Comparison of ENCODE assay signal across 14 mouse cellular contexts in the genomic region with DNA sequence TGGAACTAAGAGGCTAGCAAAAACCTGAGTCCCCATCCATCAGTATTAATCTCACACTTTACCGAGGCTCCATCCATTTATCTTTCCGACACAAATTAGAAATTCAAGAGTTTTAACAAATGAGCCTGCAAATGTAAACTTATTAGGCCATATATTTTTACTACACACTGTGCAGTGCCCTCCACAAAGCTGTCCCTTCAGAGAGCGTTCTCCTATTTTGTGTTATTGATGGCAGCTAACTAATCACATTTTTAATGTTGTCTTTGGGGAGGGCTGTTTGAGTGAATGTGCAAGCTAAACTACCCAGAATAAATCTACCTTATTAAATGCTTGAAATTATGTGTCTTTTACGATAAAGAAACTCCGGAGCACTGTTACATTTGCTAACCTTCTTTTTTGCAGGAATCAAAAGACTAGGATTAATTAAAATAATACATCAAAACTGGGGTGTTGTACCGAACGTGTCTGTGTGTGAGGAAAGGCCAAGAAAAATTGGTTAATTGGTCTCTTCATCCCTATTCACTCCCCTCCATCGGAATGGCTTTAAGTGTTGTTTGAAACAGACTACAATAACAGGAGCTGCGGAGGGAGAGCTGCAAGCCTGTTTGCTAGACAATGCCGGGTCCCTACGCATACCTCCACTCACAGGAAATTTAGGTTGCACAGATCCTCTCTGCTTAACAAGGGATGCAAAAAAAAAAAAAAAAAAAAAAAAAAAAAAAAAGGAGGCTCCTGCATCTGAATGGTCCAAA.
"Had no signal": no experiment of that assay in that cellular context is flagged by ENCODE, and none has a peak within 500 bp of the region (broad histone marks: within the 10 kb centered on the region; RNA-seq: fewer than 3 reads in every experiment).

No protein-coding gene starts in this region.

- H3K27me3 ChIP-seq: liver, embryonic 15.5 days had no signal

- H3K4me1 ChIP-seq: liver, embryonic 15.5 days had no signal

- H3K9me3 ChIP-seq: liver, embryonic 15.5 days had no signal

- H3K9ac ChIP-seq: liver, embryonic 15.5 days; lung, embryonic 14.5 days had no signal

- H3K4me2 ChIP-seq: liver, embryonic 11.5 days; liver, embryonic 15.5 days; lung, embryonic 14.5 days; midbrain, embryonic 11.5 days had no signal

- DNase-seq: kidney, adult 2 months; layer of hippocampus, adult 9-11 months; layer of hippocampus, postnatal 36 days; lung, embryonic 14.5 days; lung, postnatal 10 days; lung, postnatal 4 days; right cerebral cortex, postnatal 4 days; spleen, adult 18-20 months; thymus, adult 18-20 months; thymus, postnatal 14 days had no signal

- ATAC-seq: midbrain, embryonic 16.5 days had no signal

- H3K4me3 ChIP-seq: liver, embryonic 15.5 days had no signal

- H3K27ac ChIP-seq: liver, embryonic 15.5 days had no signal

- H3K36me3 ChIP-seq: liver, embryonic 15.5 days had no signal
